Mouse (Mus musculus): ENCODE results near the gene C2cd2l.

GRCm38 (mm10) chr9:44351396-44351795, 31.3 kb upstream of the C2cd2l start:
- TF ChIP-seq CTCF (IDR thresholded peaks at IDR 0.05), result no peak
- TF ChIP-seq EP300 (IDR thresholded peaks at IDR 0.05), result no peak

Measured in lung, postnatal 0 days (tissue).